Mouse (Mus musculus): ENCODE data around the gene St6galnac3. TPM values are rescaled to one million over a fixed set of nuclear protein-coding genes. Genes with fewer than 3 reads are reported as not detected.
"Not testable (repeated sequence)": the region's sequence is repeated elsewhere in the genome, so short reads cannot be mapped to it uniquely, and the experiment has no call there.

St6galnac3 gene
- polyA plus RNA-seq, 1 experiment from 2014 or later, result 23.2 TPM

DNA sequence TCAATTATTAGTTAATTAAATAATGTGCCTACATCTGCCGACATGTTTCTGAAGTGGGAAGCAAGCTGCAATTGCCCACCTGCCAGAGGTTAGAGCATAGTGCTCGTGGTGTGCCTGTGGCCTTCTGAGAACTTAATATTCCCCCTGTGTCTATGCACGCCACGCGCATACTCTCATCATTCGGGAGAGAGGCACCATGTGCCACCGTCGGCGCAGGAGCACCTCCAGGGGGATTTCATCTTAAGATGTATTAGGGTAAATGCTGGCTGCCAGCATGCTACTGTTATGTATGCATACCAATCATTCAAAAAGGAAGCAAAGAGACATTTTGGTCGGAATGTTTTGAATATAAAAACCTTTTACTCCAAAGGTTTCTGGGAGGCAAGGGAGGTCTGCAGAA lies 319.3 kb downstream of the St6galnac3 start:
- Histone ChIP-seq H3K9ac (ENCODE audit: low read length) (no peak overlapping the region), H3K27ac (ENCODE audit: low read depth, low read length) (no peak overlapping the region), H3K27me3 (replicated peaks; ENCODE audit: control insufficient read depth, insufficient read depth, low read length) (no peaks in the 10 kb centered on the region), H3K9me3 (replicated peaks; ENCODE audit: control insufficient read depth, low read length) (no peaks in the 10 kb centered on the region), H3K4me3 (ENCODE audit: low read depth, low read length) (no peak overlapping the region), H3K4me2 (ENCODE audit: low read length) (no peak overlapping the region), H3K4me1 (ENCODE audit: control insufficient read depth, insufficient read depth, low read length) (0 out of 2 replicates have a peak, but pooled peaks cover 2% of the 10 kb centered on the region), H3K36me3 (ENCODE audit: control insufficient read depth, insufficient read depth, low read length) (no peaks in the 10 kb centered on the region)
- DNase-seq (ENCODE audit: low spot score) (no peak), ATAC-seq (no peak; the same call in 1 of the 2 replicates)
- 56% methylated on average over 10 of the region's 10 CpGs for WGBS

DNA sequence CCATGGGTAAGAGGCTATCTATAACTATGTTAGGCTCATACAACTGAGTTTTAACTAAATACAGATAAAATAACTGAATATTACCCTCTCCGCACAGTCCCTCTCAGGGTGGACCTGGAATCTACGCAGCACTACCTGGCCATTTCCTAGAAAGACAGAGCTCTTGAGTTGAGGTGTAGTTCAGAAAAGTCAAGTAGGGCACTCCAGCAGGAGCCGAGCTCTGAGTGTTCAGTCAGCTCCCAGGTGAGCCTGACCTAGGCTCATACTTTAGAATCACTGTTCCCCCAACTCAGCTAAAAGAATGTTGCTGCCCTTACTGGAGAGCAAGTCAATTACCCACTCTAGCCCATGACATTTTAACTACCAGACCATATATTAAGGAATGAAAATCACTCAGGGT lies 324.7 kb downstream of the St6galnac3 start:
- H3K4me1 ChIP-seq (ENCODE audit: control insufficient read depth, insufficient read depth, low read length), result 0 out of 2 replicates have a peak, but pooled peaks cover under 1% of the 10 kb centered on the region
- H3K36me3 ChIP-seq (ENCODE audit: control insufficient read depth, insufficient read depth, low read length), result no peaks in the 10 kb centered on the region
- ATAC-seq (no peak), DNase-seq (ENCODE audit: low spot score) (no peak)
- H3K4me3 ChIP-seq (ENCODE audit: low read depth, low read length), result no peak overlapping the region
- H3K4me2 ChIP-seq (ENCODE audit: low read length), result no peak overlapping the region
- 94% methylated on average over 3 of the region's 3 CpGs for WGBS
- no peak overlapping the region for H3K9ac ChIP-seq (ENCODE audit: low read length)
- no peaks in the 10 kb centered on the region for H3K27me3 ChIP-seq (replicated peaks; ENCODE audit: control insufficient read depth, insufficient read depth, low read length)
- no peaks in the 10 kb centered on the region for H3K9me3 ChIP-seq (replicated peaks; ENCODE audit: control insufficient read depth, low read length)
- no peak overlapping the region for H3K27ac ChIP-seq (ENCODE audit: low read depth, low read length)

DNA sequence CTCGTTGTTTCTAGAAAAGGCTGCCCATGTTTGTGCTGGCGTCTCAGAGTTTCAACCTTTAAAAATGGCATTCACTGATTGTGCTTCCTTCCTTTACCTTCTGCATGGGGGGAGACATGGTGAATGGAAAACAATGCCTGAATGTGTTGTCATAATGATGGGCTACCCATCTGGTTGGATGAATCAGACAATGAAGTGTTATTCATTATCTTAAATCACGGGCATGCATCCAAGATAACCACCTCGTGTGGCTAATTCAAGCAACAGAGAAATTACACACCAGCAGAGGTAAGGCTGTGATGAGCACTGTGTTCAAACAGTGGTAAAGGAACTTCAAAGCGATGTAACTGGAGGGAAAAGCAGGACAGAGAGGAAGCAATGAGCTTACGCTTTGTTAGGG lies 325.4 kb downstream of the St6galnac3 start:
- Histone ChIP-seq H3K9me3 (replicated peaks; ENCODE audit: control insufficient read depth, low read length) (no peaks in the 10 kb centered on the region), H3K36me3 (ENCODE audit: control insufficient read depth, insufficient read depth, low read length) (no peaks in the 10 kb centered on the region), H3K9ac (ENCODE audit: low read length) (no peak overlapping the region), H3K4me1 (ENCODE audit: control insufficient read depth, insufficient read depth, low read length) (no peaks in the 10 kb centered on the region), H3K4me3 (ENCODE audit: low read depth, low read length) (no peak overlapping the region), H3K4me2 (ENCODE audit: low read length) (no peak overlapping the region), H3K27me3 (replicated peaks; ENCODE audit: control insufficient read depth, insufficient read depth, low read length) (no peaks in the 10 kb centered on the region), H3K27ac (ENCODE audit: low read depth, low read length) (no peak overlapping the region)
- ATAC-seq (no peak), DNase-seq (ENCODE audit: low spot score) (peak; percentile 50)
- WGBS, result 54% methylated on average over 6 of the region's 6 CpGs

DNA sequence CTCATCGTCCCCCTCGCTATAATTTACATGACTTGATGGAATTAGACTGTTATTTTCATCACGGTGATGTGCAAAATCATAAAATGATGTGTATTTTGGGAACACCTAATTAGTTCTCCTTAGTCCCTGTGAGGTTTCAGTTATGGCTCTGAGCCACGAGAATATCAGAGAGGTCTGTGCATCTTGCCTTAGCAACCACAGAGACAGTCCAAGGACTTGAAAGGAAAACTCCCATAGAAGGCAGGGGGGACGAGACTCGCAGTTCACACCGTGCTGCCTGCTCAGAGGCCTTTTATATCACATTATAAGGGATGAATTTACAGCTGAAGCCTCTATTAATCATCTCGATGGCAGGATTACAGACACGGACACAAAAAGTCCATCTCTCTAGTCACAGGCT lies 327.2 kb downstream of the St6galnac3 start:
- H3K4me2 ChIP-seq (ENCODE audit: low read length), result no peak overlapping the region
- H3K9ac ChIP-seq (ENCODE audit: low read length), result no peak overlapping the region
- no peak overlapping the region for H3K27ac ChIP-seq (ENCODE audit: low read depth, low read length)
- DNase-seq (ENCODE audit: low spot score) (peak; percentile 58), ATAC-seq (no peak)
- no peaks in the 10 kb centered on the region for H3K4me1 ChIP-seq (ENCODE audit: control insufficient read depth, insufficient read depth, low read length)
- no peak overlapping the region for H3K4me3 ChIP-seq (ENCODE audit: low read depth, low read length)
- no peaks in the 10 kb centered on the region for H3K9me3 ChIP-seq (replicated peaks; ENCODE audit: control insufficient read depth, low read length)
- no peaks in the 10 kb centered on the region for H3K27me3 ChIP-seq (replicated peaks; ENCODE audit: control insufficient read depth, insufficient read depth, low read length)
- 56% methylated on average over 9 of the region's 9 CpGs for WGBS
- H3K36me3 ChIP-seq (ENCODE audit: control insufficient read depth, insufficient read depth, low read length), result no peaks in the 10 kb centered on the region

DNA sequence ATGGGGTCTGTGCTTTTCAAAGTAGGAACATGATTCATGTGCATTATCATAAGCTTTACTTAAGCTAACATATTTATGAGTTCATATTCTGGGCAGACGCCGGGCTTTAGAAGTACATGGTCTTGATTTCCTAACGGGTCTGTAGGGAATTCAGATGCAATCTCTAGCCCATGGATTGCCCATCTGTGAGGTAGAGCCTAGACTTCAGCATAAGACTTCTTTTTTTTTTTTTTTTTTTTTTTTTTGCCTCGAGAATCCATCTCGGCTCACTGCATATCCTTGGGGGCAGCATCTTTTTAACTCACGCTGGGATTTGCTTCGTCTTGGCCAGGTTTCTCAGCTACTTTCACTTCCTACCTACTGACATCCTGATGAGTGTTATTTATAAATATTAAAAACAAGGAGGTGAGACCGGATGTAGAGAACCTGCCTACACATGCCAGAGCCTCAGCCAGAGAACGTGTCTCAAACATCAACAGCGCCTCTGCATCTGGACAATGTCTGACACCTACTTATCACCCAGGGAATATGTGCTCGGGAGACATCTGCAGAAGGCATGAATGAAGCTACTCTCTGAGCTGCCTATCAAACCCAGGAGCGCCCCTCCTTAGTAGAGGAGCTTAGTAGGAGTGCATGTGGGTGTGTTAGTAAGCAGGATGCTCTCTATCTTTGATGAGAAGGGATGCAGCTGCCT lies 328.5 kb downstream of the St6galnac3 start:
- no peaks in the 10 kb centered on the region for H3K36me3 ChIP-seq (ENCODE audit: control insufficient read depth, insufficient read depth, low read length)
- H3K4me3 ChIP-seq (ENCODE audit: low read depth, low read length), result no peak overlapping the region
- ATAC-seq (no peak), DNase-seq (ENCODE audit: low spot score) (no peak)
- H3K4me1 ChIP-seq (ENCODE audit: control insufficient read depth, insufficient read depth, low read length), result no peaks in the 10 kb centered on the region
- no peak overlapping the region for H3K27ac ChIP-seq (ENCODE audit: low read depth, low read length)
- 81% methylated on average over 12 of the region's 12 CpGs for whole genome bisulfite sequencing
- H3K9me3 ChIP-seq (replicated peaks; ENCODE audit: control insufficient read depth, low read length), result no peaks in the 10 kb centered on the region
- no peak overlapping the region for H3K9ac ChIP-seq (ENCODE audit: low read length)
- H3K27me3 ChIP-seq (replicated peaks; ENCODE audit: control insufficient read depth, insufficient read depth, low read length), result no peaks in the 10 kb centered on the region
- H3K4me2 ChIP-seq (ENCODE audit: low read length), result no peak overlapping the region

DNA sequence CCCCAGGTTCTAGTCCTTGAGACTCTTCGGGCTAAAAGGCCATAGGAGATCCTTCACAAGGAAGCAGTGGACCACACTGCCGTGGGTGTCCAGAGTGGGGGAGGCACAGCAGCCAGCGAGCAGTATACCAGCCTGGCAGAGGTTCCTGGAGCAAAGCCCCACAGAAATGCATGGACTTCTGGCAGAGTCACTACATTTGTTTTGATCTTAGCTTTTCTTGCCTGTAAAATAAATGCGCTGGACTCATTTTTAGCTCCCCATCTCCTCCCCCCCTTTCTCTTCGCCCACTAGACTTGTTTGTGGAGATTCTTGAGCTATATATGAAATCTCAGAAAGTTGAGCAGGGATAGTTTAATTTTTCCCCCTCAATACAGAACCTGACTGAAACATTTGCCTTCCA lies 329.6 kb downstream of the St6galnac3 start:
- Histone ChIP-seq H3K4me1 (ENCODE audit: control insufficient read depth, insufficient read depth, low read length) (no peaks in the 10 kb centered on the region), H3K27ac (ENCODE audit: low read depth, low read length) (no peak overlapping the region), H3K4me2 (ENCODE audit: low read length) (no peak overlapping the region), H3K36me3 (ENCODE audit: control insufficient read depth, insufficient read depth, low read length) (no peaks in the 10 kb centered on the region), H3K27me3 (replicated peaks; ENCODE audit: control insufficient read depth, insufficient read depth, low read length) (no peaks in the 10 kb centered on the region), H3K4me3 (ENCODE audit: low read depth, low read length) (no peak overlapping the region), H3K9me3 (replicated peaks; ENCODE audit: control insufficient read depth, low read length) (no peaks in the 10 kb centered on the region), H3K9ac (ENCODE audit: low read length) (no peak overlapping the region)
- ATAC-seq (no peak), DNase-seq (ENCODE audit: low spot score) (no peak)
- WGBS, result 92% methylated on average over 5 of the region's 5 CpGs

DNA sequence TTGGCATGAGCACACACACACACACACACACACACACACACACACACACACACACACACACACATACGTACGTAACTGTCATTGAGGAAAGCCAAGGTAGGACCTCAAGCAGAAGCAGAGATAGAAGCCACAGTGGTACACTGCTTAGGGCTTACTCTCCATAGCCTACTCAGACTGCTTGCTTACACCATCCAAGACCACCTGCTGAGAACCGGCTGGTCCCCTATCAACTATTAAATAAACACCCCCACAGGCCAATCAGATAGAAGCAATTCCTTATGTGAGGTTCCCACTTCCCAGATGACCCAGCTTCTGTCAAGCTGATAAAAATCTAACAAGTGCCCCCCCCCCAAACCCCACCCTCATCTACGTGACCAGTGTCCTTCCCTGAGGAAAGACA lies 330.2 kb downstream of the St6galnac3 start:
- no peak overlapping the region for H3K4me2 ChIP-seq (ENCODE audit: low read length)
- H3K36me3 ChIP-seq (ENCODE audit: control insufficient read depth, insufficient read depth, low read length), result no peaks in the 10 kb centered on the region
- ATAC-seq (no peak), DNase-seq (ENCODE audit: low spot score) (no peak)
- H3K4me1 ChIP-seq (ENCODE audit: control insufficient read depth, insufficient read depth, low read length), result no peaks in the 10 kb centered on the region
- H3K27me3 ChIP-seq (replicated peaks; ENCODE audit: control insufficient read depth, insufficient read depth, low read length), result no peaks in the 10 kb centered on the region
- H3K9ac ChIP-seq (ENCODE audit: low read length), result no peak overlapping the region
- H3K27ac ChIP-seq (ENCODE audit: low read depth, low read length), result no peak overlapping the region
- H3K9me3 ChIP-seq (replicated peaks; ENCODE audit: control insufficient read depth, low read length), result no peaks in the 10 kb centered on the region
- H3K4me3 ChIP-seq (ENCODE audit: low read depth, low read length), result no peak overlapping the region
- WGBS, result 82% methylated on average over 4 of the region's 4 CpGs

DNA sequence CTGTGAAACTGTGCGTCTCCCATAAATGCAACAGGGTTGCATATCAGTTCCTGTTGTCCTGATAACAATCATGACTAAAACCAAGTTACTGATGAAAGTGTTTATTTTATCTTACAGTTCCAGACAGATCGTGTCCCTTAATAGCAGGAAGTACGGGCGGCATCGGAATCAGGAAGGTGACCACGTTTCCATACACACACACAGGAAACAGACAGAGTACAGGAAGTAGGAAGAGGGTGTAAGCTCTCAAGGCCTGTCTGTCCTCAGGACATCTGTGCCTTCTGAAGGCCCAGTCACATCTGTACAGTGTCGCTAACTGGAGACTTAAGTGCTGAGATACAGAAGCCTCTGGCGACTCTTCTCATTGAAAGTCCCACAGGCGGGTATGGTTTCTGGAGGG lies 330.8 kb downstream of the St6galnac3 start:
- no peak overlapping the region for H3K9ac ChIP-seq (ENCODE audit: low read length)
- H3K27me3 ChIP-seq (replicated peaks; ENCODE audit: control insufficient read depth, insufficient read depth, low read length), result no peaks in the 10 kb centered on the region
- H3K27ac ChIP-seq (ENCODE audit: low read depth, low read length), result no peak overlapping the region
- no peaks in the 10 kb centered on the region for H3K36me3 ChIP-seq (ENCODE audit: control insufficient read depth, insufficient read depth, low read length)
- H3K4me2 ChIP-seq (ENCODE audit: low read length), result no peak overlapping the region
- no peak for DNase-seq (ENCODE audit: low spot score)
- no peak overlapping the region for H3K4me3 ChIP-seq (ENCODE audit: low read depth, low read length)
- ATAC-seq, result no peak
- H3K9me3 ChIP-seq (replicated peaks; ENCODE audit: control insufficient read depth, low read length), result no peaks in the 10 kb centered on the region
- no peaks in the 10 kb centered on the region for H3K4me1 ChIP-seq (ENCODE audit: control insufficient read depth, insufficient read depth, low read length)
- WGBS, result 95% methylated on average over 9 of the region's 9 CpGs

DNA sequence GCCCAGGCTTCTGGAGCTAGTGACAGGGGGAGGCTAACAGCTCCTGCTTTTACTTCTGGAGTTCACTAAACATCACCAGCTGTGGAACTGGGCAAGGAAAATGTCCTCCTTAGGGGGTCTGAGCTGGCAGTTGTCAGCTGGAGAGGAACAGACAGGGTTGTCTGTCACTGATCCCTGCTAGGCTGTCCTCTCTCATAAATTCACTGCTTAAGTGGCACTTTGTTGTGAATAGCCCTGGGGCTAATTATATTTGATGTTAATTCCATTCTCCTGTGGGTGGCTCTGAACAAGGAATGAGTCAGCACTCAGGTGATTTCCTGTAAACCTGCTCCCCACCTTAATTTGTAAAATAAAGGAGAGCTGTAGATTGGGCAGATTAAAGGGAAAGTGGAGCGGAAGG lies 333.5 kb downstream of the St6galnac3 start:
- not testable (repeated sequence) for H3K4me2 ChIP-seq (ENCODE audit: low read length); H3K36me3 ChIP-seq (ENCODE audit: control insufficient read depth, insufficient read depth, low read length); H3K27ac ChIP-seq (ENCODE audit: low read depth, low read length); H3K4me3 ChIP-seq (ENCODE audit: low read depth, low read length); H3K9me3 ChIP-seq (replicated peaks; ENCODE audit: control insufficient read depth, low read length); H3K9ac ChIP-seq (ENCODE audit: low read length); ATAC-seq; H3K4me1 ChIP-seq (ENCODE audit: control insufficient read depth, insufficient read depth, low read length); DNase-seq (ENCODE audit: low spot score); H3K27me3 ChIP-seq (replicated peaks; ENCODE audit: control insufficient read depth, insufficient read depth, low read length)
- WGBS, result 42% methylated on average over 1 of the region's 1 CpGs

Data from forebrain, embryonic 14.5 days (tissue).